Mouse (Mus musculus): ENCODE measurements around the gene Skil. TPM values are rescaled to one million over a fixed set of nuclear protein-coding genes. Genes with fewer than 3 reads are reported as not detected.
A peak's percentile ranks its signal among the peaks of the same experiment; 100 is the strongest.

Gene Skil
- polyA plus RNA-seq, 1 experiment from 2014 or later, result 14.2 TPM

DNA sequence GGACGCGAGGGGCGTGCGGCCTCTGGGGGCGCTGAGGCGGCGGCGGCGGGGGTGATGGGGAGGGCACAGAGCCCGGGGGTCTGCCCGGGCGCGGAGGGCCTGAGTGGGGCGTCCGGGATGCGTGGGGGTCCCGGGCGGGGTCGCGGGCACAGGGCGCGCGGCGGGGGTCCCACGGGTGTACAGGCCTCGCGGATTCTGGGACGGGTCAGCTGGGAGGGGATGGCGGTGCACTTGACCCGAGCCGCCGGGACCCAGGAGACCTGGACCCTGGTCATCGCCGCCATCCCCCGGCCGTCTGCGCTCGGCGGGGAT, 277 bp downstream of the Skil start:
- WGBS, result 0% methylated on average over 38 of the region's 39 CpGs

DNA sequence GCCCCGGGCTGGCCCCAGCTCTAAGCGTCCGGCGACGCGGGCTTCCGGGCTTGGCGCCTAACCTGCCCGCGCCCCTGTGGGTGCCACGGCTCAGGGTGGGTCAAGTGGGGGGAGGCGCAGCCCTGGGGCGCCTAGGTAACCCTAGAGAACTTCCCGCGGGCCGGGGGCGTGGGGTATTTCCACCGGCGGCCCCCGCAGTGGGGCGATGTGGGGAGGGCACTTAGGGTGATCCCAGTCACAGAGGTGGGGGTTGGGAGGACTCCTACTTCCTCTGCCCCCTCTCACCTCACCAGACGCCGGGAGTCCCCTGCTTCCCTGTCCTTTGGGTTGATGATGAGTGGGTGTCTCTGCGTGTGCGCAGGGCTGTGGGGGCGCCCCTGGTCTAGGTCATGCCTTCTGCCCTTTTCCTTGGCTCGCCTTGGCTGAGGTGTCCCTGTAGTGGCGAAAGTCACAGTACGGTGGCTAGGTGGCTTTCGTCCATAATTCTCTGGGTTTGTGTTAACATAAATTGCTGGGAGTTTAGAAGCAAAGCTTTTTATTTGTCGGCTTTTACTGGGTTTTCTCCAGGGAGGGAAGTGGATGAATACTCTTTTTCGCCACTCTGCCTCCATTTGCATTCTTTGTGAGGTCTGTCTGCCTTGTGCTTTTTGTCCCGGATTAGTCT, 765 bp downstream of the Skil start:
- Histone ChIP-seq H3K4me3 (ENCODE audit: low read length) (peak overlapping the region; percentile 92), H3K36me3 (ENCODE audit: control insufficient read depth, insufficient read depth, low read length) (no peaks in the 10 kb centered on the region), H3K4me2 (ENCODE audit: low read depth, low read length) (peak overlapping the region; percentile 75), H3K27me3 (replicated peaks; ENCODE audit: control insufficient read depth, insufficient read depth, low read length) (no peaks in the 10 kb centered on the region), H3K27ac (ENCODE audit: low read length) (peak overlapping the region; percentile 99), H3K4me1 (ENCODE audit: control insufficient read depth, insufficient read depth, low read length) (peaks cover 25% of the 10 kb centered on the region), H3K9ac (ENCODE audit: low read depth, low read length) (peak overlapping the region; percentile 94), H3K9me3 (ENCODE audit: control insufficient read depth, low read length) (no peaks in the 10 kb centered on the region; the same call in 1 of the 2 replicates)
- WGBS, result 1% methylated on average over 33 of the region's 33 CpGs
- ATAC-seq, result peak; percentile 27

More for the DNA sequence above, 277 bp downstream of the Skil start:
- Histone ChIP-seq H3K27ac (ENCODE audit: low read length) (peak overlapping the region; percentile 99), H3K9me3 (ENCODE audit: control insufficient read depth, low read length) (no peaks in the 10 kb centered on the region; the same call in 1 of the 2 replicates), H3K4me1 (ENCODE audit: control insufficient read depth, insufficient read depth, low read length) (peaks cover 25% of the 10 kb centered on the region), H3K27me3 (replicated peaks; ENCODE audit: control insufficient read depth, insufficient read depth, low read length) (no peaks in the 10 kb centered on the region), H3K4me3 (ENCODE audit: low read length) (peak overlapping the region; percentile 92), H3K4me2 (ENCODE audit: low read depth, low read length) (peak overlapping the region; percentile 75), H3K9ac (ENCODE audit: low read depth, low read length) (peak overlapping the region; percentile 94), H3K36me3 (ENCODE audit: control insufficient read depth, insufficient read depth, low read length) (no peaks in the 10 kb centered on the region)
- no peak for ATAC-seq

DNA sequence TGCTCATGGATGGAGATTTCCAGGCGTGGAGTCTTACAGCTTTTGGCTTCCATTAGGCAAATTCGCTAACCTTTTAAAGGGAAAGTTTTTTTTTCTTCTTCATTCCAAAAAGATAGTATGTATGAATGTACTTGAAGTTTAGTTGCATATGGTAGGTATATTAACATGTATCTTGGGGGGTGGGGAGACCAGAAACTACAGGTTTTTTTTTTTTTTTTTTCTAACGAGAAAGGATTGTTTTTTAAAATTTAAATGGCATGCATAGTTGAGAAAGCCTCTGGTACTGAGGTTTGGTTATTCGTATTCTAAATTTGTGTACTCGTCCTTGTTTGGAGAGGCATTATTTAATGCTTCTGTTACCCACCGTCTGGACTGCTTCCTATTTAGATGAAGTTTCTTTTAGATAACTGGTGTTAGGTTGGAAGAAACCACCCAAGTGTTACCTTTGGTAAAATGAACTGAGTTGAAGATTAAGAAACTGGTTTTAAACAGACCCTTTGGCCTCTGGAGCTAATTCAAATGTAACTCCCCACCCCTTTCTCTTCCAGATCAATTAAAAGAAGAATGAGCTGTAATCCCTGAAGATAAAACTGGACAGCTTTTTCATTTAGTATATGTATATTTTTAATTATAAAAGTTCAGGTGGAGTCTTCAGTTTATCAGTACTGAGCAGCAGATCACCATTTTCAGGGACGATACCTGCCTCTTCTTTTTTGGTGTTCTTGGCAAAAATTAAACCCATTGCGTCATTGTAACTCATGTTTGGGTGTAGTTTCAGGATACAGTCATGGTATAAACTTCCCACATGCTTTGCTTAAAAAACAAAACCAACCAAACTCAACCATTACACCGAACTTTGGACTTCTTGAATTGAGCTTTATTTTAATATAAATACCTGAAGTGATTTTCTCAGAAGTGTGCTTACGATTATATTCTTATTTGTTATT, 1.6 kb downstream of the Skil start:
- Histone ChIP-seq H3K9me3 (ENCODE audit: control insufficient read depth, low read length) (no peaks in the 10 kb centered on the region; the same call in 1 of the 2 replicates), H3K4me1 (ENCODE audit: control insufficient read depth, insufficient read depth, low read length) (peaks cover 25% of the 10 kb centered on the region), H3K27me3 (replicated peaks; ENCODE audit: control insufficient read depth, insufficient read depth, low read length) (no peaks in the 10 kb centered on the region), H3K4me3 (ENCODE audit: low read length) (peak overlapping the region; percentile 92), H3K36me3 (ENCODE audit: control insufficient read depth, insufficient read depth, low read length) (no peaks in the 10 kb centered on the region), H3K27ac (ENCODE audit: low read length) (peak overlapping the region; percentile 99), H3K4me2 (ENCODE audit: low read depth, low read length) (peak overlapping the region; percentile 75), H3K9ac (ENCODE audit: low read depth, low read length) (peak overlapping the region; percentile 94)
- 35% methylated on average over 10 of the region's 10 CpGs for WGBS
- no peak for ATAC-seq

DNA sequence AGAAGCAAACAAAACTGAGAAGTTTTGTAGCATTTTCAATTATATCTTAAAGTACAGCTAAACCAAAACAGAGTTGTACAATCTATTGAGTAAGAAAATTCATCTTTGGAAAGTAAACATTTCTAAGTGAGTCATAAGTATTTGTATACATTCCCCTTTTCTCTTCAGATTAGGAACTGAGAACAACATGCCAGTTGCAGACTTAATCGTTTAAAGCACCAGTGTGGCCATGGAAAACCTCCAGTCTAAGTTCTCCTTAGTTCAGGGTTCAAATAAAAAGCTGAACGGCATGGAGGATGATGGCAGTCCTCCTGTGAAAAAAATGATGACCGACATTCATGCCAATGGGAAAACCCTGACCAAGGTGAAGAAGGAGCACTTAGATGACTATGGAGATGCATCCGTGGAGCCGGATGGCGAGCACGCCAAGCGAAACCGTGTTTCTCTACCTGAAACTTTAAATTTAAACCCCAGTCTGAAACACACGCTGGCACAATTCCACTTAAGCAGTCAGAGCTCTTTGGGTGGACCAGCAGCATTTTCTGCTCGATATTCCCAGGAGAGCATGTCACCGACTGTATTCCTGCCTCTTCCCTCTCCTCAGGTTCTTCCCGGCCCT, 2.4 kb downstream of the Skil start:
- no peak overlapping the region for H3K4me2 ChIP-seq (ENCODE audit: low read depth, low read length)
- 80% methylated on average over 13 of the region's 13 CpGs for WGBS
- no peak for ATAC-seq
- H3K27me3 ChIP-seq (replicated peaks; ENCODE audit: control insufficient read depth, insufficient read depth, low read length), result no peaks in the 10 kb centered on the region
- no peak overlapping the region for H3K4me3 ChIP-seq (ENCODE audit: low read length)
- no peaks in the 10 kb centered on the region; the same call in 1 of the 2 replicates for H3K9me3 ChIP-seq (ENCODE audit: control insufficient read depth, low read length)
- no peak overlapping the region for H3K27ac ChIP-seq (ENCODE audit: low read length)
- H3K36me3 ChIP-seq (ENCODE audit: control insufficient read depth, insufficient read depth, low read length), result no peaks in the 10 kb centered on the region
- no peak overlapping the region for H3K9ac ChIP-seq (ENCODE audit: low read depth, low read length)
- peaks cover 27% of the 10 kb centered on the region for H3K4me1 ChIP-seq (ENCODE audit: control insufficient read depth, insufficient read depth, low read length)

DNA sequence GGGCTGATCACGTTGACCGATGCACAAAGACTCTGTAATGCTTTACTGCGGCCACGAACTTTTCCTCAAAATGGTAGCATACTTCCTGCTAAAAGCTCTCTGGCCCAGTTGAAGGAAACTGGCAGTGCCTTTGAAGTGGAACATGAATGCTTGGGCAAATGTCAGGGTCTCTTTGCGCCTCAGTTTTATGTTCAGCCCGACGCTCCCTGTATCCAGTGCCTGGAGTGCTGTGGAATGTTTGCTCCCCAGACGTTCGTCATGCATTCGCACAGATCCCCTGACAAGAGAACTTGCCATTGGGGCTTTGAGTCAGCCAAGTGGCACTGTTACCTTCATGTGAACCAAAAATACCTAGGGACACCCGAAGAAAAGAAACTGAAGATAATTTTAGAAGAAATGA, 3.1 kb downstream of the Skil start:
- no peaks in the 10 kb centered on the region for H3K27me3 ChIP-seq (replicated peaks; ENCODE audit: control insufficient read depth, insufficient read depth, low read length)
- peaks cover 27% of the 10 kb centered on the region for H3K4me1 ChIP-seq (ENCODE audit: control insufficient read depth, insufficient read depth, low read length)
- no peak overlapping the region; the same call in 1 of the 2 replicates for H3K4me2 ChIP-seq (ENCODE audit: low read depth, low read length)
- WGBS, result 71% methylated on average over 11 of the region's 11 CpGs
- H3K9me3 ChIP-seq (ENCODE audit: control insufficient read depth, low read length), result no peaks in the 10 kb centered on the region; the same call in 1 of the 2 replicates
- H3K4me3 ChIP-seq (ENCODE audit: low read length), result no peak overlapping the region
- no peak overlapping the region for H3K27ac ChIP-seq (ENCODE audit: low read length)
- no peak overlapping the region for H3K9ac ChIP-seq (ENCODE audit: low read depth, low read length)
- H3K36me3 ChIP-seq (ENCODE audit: control insufficient read depth, insufficient read depth, low read length), result no peaks in the 10 kb centered on the region
- ATAC-seq, result no peak

DNA sequence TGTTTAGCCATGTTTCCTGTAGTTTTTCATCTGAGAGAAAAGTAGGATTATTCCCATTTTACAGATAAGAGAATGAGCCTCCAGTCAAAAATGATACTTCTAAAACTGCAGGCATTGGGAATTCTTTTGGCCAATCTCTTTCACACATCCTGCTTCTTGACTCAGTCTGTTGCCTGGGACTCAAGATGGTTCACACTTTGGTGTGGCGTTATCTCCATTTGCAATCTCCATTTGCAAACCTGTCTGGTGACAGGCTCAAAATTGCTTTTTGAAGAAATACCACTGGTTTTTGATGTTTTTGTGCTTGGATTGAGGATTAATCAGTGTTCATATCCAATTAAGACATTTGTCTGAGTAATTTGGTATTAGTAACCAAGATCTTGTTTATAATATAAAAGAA, 3.7 kb downstream of the Skil start:
- H3K36me3 ChIP-seq (ENCODE audit: control insufficient read depth, insufficient read depth, low read length), result no peaks in the 10 kb centered on the region
- H3K27ac ChIP-seq (ENCODE audit: low read length), result no peak overlapping the region
- H3K4me2 ChIP-seq (ENCODE audit: low read depth, low read length), result no peak overlapping the region
- H3K27me3 ChIP-seq (replicated peaks; ENCODE audit: control insufficient read depth, insufficient read depth, low read length), result no peaks in the 10 kb centered on the region
- 88% methylated on average over 1 of the region's 1 CpGs for WGBS
- H3K9ac ChIP-seq (ENCODE audit: low read depth, low read length), result no peak overlapping the region
- no peak overlapping the region for H3K4me3 ChIP-seq (ENCODE audit: low read length)
- no peak for ATAC-seq
- H3K4me1 ChIP-seq (ENCODE audit: control insufficient read depth, insufficient read depth, low read length), result peaks cover 27% of the 10 kb centered on the region
- H3K9me3 ChIP-seq (ENCODE audit: control insufficient read depth, low read length), result no peaks in the 10 kb centered on the region; the same call in 1 of the 2 replicates

DNA sequence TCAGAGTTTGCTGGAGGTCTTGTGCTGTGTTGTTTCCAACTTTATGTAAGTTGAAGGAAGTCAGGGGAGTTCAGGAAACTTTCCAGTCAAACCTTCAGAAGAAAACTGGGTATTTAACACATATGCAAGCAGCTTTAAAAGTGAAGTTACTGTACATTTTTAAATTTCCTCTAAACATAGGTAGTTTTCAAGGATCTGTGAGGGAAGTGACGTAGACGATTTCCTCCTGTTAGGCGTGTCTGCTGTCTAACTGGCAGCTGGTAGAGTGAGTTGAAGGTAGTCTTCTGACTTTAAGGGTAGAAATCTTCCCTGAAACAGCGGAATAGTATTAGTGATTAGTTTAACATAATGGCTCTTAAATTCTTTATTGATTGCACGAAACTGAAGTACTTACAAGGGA, 5.2 kb downstream of the Skil start:
- 70% methylated on average over 5 of the region's 5 CpGs for WGBS
- H3K9me3 ChIP-seq (ENCODE audit: control insufficient read depth, low read length), result no peaks in the 10 kb centered on the region; the same call in 1 of the 2 replicates

DNA sequence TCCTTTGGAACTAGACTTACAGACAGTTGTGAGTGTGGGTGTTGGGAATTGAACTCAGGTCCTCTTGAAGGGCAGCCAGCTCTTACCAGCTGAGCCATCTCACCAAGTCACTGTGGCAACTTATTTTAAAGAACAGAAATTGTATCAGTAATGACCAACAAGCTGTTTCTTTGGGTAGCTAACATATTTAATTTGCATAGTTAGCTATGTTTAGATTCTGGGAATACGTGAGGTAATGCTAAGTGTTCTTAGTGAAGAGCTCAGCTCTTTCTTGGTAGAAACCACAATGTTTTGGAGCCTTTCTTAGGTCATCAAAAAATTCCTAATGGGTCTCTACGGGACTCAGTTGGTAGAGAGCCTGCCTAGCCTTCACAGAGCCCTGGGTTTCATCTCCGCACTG, 5.9 kb downstream of the Skil start:
- no peak overlapping the region for H3K27ac ChIP-seq (ENCODE audit: low read length)
- WGBS, result 95% methylated on average over 3 of the region's 3 CpGs
- H3K27me3 ChIP-seq (replicated peaks; ENCODE audit: control insufficient read depth, insufficient read depth, low read length), result no peaks in the 10 kb centered on the region
- H3K4me3 ChIP-seq (ENCODE audit: low read length), result no peak overlapping the region
- H3K36me3 ChIP-seq (ENCODE audit: control insufficient read depth, insufficient read depth, low read length), result no peaks in the 10 kb centered on the region
- no peaks in the 10 kb centered on the region for H3K9me3 ChIP-seq (ENCODE audit: control insufficient read depth, low read length)
- no peak overlapping the region for H3K9ac ChIP-seq (ENCODE audit: low read depth, low read length)
- ATAC-seq, result no peak
- H3K4me1 ChIP-seq (ENCODE audit: control insufficient read depth, insufficient read depth, low read length), result peaks cover 31% of the 10 kb centered on the region
- H3K4me2 ChIP-seq (ENCODE audit: low read depth, low read length), result no peak overlapping the region

More for the DNA sequence above, 5.2 kb downstream of the Skil start:
- Histone ChIP-seq H3K4me1 (ENCODE audit: control insufficient read depth, insufficient read depth, low read length) (peaks cover 31% of the 10 kb centered on the region), H3K27me3 (replicated peaks; ENCODE audit: control insufficient read depth, insufficient read depth, low read length) (no peaks in the 10 kb centered on the region), H3K9ac (ENCODE audit: low read depth, low read length) (no peak overlapping the region), H3K27ac (ENCODE audit: low read length) (no peak overlapping the region), H3K4me2 (ENCODE audit: low read depth, low read length) (peak overlapping the region; percentile 30; the same call in 1 of the 2 replicates), H3K36me3 (ENCODE audit: control insufficient read depth, insufficient read depth, low read length) (no peaks in the 10 kb centered on the region), H3K4me3 (ENCODE audit: low read length) (no peak overlapping the region)
- ATAC-seq, result no peak

DNA sequence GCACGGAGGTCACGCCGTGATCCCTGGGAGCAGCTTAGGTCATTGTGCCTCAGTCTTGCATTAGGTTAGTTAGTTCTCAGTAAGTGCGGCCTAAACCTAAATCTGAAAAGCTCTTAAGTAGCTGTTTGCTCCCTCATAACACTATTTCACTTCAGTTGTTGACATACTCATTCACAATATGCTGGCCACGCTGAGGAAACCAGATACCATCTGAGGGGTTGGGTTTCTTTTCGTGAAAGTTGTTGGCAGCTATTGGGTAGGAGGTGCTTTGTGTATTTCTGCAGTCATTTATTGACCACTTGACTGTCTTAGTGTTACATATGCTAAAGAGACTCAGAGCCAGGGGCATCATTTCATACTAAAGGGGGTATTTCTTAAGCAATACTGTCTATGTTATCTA, 10.1 kb downstream of the Skil start:
- H3K27me3 ChIP-seq (replicated peaks; ENCODE audit: control insufficient read depth, insufficient read depth, low read length), result no peaks in the 10 kb centered on the region
- 74% methylated on average over 6 of the region's 6 CpGs for WGBS

More for the DNA sequence above, 10.1 kb downstream of the Skil start:
- H3K9ac ChIP-seq (ENCODE audit: low read depth, low read length), result no peak overlapping the region
- H3K4me3 ChIP-seq (ENCODE audit: low read length), result no peak overlapping the region
- no peak overlapping the region for H3K27ac ChIP-seq (ENCODE audit: low read length)
- H3K4me2 ChIP-seq (ENCODE audit: low read depth, low read length), result no peak overlapping the region
- no peak for ATAC-seq
- H3K9me3 ChIP-seq (ENCODE audit: control insufficient read depth, low read length), result no peaks in the 10 kb centered on the region
- H3K4me1 ChIP-seq (ENCODE audit: control insufficient read depth, insufficient read depth, low read length), result peaks cover 6% of the 10 kb centered on the region
- H3K36me3 ChIP-seq (ENCODE audit: control insufficient read depth, insufficient read depth, low read length), result no peaks in the 10 kb centered on the region
